Mouse (Mus musculus) NIH3T3 (cell line): ENCODE measurements around the gene Pik3r1.

Experiments
- DNase-seq: peaks from one replicate; pipeline ENCODE4 v3.0.0-alpha.2; 2012; ENCODE audit warnings: low read depth

Gene Pik3r1

DNA sequence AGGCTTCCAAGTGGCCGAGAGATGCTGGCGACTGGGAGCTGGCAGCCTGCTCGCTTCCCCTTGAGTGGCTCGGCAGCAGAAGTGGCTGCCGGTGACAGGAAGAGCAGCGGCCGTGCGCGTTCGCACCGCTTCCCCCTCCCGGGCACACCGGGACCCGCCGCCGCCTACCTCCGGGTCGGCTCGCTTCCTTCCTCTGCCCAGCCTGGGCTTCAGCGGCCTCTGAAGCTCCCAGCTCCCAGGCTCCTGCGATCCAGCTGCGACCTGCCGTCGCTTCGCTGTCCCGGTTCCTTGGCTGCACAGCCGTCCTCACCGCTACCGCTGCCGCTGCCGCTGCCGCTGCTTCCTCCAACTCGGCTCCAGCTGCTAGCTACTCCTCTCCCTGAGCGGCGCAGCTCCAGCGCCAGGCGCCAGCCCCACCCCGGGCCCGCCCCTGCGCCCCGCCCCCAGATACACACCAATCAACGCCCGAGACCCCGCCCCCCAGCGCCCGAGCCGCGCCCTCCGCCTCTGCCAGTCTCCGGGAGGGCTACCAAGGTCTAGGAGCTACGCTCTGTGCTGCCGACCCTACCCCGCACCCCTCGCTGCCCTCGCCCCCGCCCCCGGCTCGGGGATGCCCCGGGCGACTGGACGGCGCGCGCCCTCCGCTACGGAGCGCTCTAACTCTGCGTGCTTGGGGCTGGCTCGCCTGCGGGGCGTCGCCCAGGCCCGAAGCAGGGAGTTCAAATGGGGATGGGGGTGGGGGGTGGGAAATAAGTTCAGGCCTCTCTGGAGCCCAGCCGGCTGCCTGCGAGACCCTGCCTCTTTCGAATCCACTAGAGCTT is at the start of gene Pik3r1:
TSS of gene Pik3r1 (minus strand) at position 409 of the 821 bp plus-strand sequence.
- DNase-seq = peak; percentile 96

DNA sequence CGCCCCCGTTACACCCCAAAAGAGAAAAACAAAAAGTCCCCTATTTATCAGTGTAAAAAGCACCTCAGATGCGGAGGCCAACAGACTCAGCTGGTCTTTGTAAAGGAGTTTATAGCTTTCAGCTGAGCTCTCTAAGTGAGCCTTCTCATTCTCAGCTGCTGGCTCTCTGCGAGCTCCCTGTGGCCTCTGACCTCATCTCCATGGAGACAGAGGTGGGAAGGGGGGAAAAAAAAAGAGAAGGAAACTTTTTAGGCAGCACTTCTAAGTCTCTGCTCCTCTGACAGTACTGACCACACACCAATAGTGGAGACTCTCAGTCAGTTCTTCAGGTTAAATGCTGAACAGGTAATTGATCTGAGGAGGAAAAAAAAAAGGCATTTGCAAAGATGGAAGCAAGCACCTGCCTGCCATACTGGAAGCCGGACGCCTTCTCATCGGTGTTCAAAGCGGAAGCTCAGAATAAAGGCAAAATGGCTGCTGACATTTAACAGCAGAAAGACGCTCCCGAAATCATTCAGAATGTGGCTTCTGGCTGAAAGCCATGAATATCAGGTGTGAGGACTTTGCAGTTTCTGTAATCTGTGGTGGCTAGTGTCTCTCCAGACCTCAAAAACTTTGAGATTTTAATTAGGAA is 45.4 kb upstream of the Pik3r1 start:
- DNase-seq = peak; percentile 37

DNA sequence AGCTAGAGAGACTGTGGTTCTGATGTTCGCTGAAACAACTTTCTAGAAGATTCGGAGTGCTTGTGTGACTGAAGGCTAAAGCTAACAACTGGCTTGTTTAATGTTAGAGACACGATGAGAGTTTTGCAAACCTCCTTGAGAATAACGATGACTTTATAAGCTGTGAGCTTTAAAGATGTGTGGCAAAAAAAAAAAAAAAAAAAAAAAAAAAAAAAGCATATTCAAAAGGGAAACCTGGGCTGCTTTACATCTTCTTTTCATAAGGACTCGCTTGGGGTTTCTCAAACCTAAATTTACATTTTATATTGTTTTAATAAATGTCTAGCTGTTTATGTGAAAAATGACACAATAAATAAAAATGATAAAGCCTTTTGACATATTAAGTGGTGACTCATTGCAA is 44.3 kb upstream of the Pik3r1 start:
- no peak for DNase-seq

DNA sequence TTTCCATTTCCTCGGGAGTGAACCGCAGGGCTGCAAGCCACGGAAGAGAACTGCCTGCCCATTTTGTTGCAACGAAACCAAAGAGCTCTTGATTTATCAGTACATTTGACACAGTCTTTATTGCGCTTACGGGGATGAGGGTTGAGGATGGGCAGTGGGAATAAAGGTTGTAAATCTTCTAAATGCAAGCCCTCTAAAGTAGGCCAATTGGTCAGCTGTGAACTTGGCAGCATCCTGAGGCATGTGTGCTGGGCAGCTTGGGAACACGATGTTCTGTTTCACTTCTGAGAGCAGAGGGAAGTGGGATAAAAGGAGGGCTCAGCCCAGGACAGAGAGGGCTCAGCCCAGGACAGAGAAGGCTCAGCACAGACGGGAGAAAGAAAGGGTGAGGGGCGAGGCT is 43.9 kb upstream of the Pik3r1 start:
- DNase-seq = peak; percentile 17

- no peak for DNase-seq
Measured at GRCm38 (mm10) chr13:101810667-101811066, 42.6 kb upstream of the Pik3r1 start.

- no peak for DNase-seq
Measured at GRCm38 (mm10) chr13:101809796-101810195, 41.8 kb upstream of the Pik3r1 start.

DNA sequence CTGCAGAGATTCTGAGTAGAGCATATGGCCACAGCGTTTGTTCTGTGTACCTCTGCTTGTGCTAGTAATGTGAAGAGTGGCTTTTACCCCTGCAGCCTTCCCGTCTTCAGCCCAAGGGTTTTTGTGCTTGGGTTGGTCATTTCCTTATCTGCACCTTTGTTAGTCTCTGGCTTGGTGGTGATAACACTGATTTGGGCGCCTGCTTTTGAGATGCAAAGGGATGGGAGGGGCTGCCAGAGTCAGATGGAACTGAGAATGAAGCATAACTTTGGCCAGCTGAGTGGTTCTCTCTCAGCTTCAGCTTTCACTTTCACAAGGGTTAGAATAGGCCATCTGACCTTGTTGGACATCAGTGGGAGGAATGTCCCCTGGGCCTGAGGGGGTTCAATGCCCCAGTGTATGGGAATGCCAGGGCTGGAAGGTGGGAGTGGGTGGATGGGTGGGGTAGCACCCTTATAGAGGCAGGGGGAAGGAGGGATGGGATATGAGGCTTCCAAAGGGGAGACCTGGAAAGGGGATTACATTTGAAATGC is 37.6 kb upstream of the Pik3r1 start:
- DNase-seq = no peak

- no peak for DNase-seq
Measured at GRCm38 (mm10) chr13:101801372-101802186, 33.6 kb upstream of the Pik3r1 start.

DNA sequence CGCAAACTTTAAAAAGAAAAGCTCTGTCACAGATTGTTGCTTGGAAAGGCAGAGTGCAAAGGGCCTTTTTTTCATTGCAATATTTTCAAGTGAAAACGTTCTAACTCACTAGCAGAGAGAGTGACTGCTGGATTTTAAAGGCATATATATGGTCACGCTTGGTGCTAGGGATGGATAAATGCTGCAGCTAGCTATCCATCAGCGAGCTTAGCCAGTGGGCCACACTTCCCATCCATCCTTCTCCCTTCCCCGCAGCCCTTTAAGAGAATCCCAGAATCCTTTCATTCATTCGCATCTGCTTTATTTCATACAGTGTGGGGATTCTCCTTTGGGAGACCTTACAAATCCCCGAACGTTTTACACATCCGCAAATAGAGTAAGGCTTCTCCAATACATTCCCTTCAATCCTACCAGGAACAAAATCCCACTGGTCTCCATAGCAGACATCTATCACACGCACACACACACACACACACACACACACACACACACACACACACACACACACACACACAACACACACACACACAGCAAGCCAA is 32.9 kb upstream of the Pik3r1 start:
- DNase-seq = no peak

GRCm38 (mm10) chr13:101800021-101800596 is 32.1 kb upstream of the Pik3r1 start:
- no peak for DNase-seq

DNA sequence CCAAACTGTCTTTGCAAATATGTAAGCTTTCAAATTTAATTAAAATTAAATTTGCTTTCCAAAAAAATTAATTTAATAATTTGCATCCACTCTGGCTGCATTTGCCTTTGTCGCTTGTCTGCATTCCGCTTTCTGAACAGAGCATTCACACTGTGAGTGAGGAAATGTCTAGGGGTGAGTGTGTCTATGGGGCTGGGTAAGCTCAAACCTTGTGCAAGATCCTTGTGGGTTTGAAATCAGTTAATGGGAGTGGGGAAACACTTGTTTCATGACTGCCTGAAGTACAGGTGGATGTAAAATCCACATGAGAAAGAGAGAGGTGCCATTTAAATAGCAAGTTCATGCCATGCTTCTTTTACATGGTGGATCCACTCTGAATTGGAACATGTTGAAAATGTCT is 31.3 kb upstream of the Pik3r1 start:
- DNase-seq = no peak

DNA sequence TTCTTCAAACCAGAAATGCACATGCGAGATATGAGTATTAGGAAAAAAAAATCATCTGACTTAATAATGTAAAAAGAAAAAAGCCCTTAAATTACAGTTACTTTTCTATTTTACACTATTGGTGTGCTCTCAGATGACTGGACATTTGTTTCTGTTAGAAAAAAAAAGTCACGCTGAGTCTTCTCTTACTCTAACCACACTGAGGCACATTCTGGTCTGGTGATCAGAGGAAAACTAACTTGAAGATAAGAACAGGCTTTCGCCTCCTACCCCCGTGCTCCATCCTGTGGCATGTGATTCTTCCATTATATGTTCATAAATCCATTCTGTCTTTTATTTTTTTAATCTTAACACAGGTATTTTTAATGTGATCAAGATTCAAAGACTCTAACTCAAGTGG is 30.5 kb upstream of the Pik3r1 start:
- DNase-seq = no peak

- no peak for DNase-seq
Measured at GRCm38 (mm10) chr13:101796983-101797382, 29.0 kb upstream of the Pik3r1 start.

- DNase-seq = no peak
Measured at GRCm38 (mm10) chr13:101785705-101786104, 17.7 kb upstream of the Pik3r1 start.

GRCm38 (mm10) chr13:101784651-101785289 is 16.8 kb upstream of the Pik3r1 start:
- no peak for DNase-seq

DNA sequence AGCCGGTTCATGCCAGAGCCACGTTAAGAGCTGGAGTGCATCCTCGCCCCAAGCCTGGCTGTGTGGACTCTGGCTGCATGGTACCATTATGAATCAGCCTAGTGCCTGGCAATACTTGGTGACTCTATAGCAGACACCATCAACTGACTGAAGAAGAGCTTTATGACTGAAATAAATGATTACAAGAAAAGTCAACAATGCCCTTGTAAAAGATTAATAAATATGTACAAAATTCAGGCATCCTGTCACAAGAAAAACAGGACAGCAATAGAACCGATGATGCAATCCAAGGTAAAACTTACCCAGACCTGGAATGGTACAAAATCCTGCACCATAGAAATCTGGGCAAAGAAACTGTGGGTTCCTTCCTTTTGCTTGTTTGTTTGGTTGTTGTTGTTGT is 11.0 kb upstream of the Pik3r1 start:
- no peak for DNase-seq

DNA sequence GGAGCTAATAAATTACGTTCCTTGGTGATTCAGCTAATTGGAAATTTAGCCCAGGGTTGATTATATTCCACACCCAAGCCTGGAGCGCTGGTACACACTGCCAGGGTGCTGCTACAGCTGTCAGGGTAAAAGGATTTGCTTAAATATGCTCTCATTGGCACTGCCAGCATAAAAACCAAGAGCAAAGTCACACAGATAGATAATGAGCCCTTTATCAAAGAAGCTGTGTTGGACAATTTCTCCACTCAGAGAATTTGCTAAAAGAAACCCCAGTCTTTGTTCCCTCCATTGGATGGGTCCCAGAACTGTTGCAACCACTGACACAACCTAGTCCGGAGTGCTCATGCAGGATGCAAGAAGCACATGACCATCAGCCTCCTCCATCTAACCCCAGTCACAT is 9.8 kb upstream of the Pik3r1 start:
- DNase-seq = no peak

DNA sequence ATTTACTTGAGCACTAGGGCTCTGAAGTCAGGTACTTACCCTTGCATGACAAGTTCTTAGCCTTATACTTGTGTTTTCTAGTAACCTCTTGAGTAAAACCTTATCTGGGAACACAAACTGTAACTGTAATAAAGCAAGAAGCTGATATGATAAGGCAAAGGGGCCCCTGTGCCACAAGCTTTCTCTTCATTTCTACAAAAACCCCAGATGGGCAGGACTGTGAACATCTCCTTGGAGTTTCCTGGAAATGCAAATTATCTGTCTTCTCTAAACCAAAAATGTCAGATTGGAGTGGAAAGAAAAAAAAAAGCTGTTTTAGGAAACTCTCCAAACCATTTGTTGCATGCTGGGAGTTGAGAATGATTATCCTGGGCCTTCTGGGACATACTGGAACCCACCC is 3.1 kb upstream of the Pik3r1 start:
- DNase-seq = no peak

GRCm38 (mm10) chr13:101769955-101770354 is 1.9 kb upstream of the Pik3r1 start:
- no peak for DNase-seq

GRCm38 (mm10) chr13:101768630-101768991 is 594 bp upstream of the Pik3r1 start:
- DNase-seq = peak; percentile 73

GRCm38 (mm10) chr13:101767013-101767808 is 806 bp downstream of the Pik3r1 start:
- DNase-seq = peak; percentile 48
